Mouse (Mus musculus): Measurements from ENCODE around the gene Polr2f. TPM values are rescaled to one million over a fixed set of nuclear protein-coding genes. Genes with fewer than 3 reads are reported as not detected.

Polr2f gene
- polyA plus RNA-seq, 2 experiments from 2014 or later, result 105 to 132 TPM

DNA sequence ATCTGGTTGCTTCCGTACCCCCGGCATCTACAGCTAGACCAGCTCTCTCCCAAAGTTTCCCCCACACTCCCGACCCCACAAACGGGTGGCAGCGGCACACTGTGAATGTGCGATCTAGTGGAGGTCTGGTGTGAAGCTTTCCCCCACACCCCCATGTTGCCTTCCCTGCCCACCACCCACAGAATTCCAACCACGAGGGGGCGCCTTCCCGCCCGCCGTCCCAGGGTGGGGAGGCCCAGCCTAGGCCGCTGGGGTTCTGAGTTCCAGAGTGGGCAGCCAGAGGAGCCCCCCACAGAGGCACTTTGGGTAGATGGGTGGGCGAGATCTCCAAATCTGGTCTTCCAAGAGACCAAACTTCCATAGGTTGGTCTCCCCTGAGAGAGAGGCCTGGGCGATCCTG lies 22.0 kb downstream of the Polr2f start:
- ATAC-seq, result no peak

DNA sequence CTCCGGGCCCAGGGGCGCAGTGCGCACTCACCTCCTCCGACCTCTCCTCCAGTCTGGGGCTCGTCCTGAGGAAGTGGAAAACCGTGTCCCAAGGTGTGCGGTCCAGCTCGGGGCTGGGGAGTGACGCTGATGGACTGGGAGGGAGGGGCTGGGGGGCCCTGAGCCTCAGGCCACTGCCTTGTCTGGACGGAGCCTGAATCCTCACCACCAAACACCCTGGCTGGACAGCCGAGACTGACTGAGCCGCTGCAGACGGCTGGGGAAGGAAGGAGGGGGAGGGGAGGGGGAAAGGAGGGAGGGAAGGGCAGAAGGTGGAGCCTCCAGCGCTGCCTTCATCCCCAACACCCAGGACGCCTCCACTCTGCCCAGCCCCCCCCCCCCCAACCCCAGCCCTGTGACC lies 23.4 kb downstream of the Polr2f start:
- ATAC-seq, result no peak

DNA sequence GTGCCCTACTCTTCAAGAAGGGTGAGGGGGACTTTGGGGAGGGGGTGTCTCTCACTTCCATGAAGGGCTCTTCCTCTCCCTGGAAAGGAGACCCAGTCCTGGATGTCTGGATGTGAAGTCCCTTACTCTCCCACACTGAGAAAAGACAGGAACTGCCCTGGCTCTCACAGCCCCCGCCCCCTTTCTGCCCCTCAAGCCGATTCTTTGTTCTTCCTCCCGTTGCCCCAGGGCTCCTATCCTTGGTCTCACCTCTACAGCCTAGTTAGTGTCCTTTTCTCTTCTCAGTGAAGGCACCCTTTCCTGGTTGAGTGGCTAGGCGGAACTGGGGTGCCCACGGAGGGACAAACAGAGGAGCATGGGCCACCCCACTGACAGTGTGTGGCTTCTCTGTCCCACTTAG lies 24.3 kb downstream of the Polr2f start, which contains the start of gene Sox10:
TSS of gene Sox10 (minus strand) at position 101 of the 400 bp plus-strand sequence.
- no peak for ATAC-seq

DNA sequence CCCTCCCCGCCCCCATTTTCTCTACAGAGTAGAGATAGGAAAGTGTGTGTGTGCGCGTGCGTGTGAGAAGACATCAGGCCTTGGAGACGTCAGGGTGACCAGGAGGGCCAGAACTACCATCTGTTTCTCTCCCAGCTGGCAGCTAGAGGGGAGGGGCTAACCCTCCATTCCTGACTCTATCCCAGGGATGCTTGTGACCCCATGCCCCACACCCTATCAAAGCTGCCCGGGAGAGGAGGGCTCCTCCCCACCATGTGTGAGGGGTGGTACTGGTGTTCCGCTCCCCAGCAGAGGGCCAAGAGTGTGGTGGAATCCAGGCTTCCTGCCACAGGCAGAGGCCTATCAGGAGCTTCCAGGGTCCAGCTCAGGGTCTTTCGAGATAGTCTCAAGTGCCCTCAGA lies 25.9 kb downstream of the Polr2f start:
- no peak for ATAC-seq

DNA sequence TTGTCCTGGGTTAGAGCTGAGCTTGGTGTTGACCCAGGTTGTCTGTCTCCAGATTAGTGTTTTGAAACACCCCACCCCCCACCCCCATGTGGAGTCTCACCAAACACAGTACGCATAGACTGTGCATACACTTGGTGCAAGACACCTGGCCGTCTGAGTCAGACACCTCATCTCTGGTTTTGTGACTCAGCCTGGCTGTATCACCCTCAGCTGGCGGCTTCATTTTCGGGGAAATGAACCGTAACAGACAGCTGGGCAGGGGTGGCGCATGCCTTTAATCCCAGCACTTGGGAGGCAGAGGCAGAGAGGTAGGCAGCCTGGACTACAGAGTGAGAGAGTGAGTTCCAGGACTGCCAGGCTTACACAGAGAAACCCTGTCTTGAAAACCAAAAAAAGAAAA lies 36.1 kb downstream of the Polr2f start:
- ATAC-seq, result no peak

DNA sequence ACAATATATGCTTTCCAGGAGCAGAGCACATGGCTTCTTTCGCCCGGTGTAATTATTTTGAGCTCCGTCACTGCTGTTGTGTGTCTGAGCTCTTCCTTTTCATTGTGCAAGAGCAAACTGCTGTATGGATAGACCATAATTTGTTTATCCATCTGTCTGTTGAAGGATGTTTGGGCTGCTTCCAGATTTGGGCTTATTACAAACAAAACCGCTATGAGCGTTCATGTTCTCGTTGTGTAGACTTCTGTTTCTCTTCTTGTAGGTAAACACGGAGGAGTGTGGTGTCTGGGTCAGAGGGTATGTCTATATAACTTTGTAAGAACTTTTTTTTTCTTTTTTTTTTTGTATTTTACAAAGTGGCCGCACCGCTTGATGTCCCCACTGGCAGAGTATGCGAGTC lies 44.4 kb downstream of the Polr2f start:
- no peak for ATAC-seq

DNA sequence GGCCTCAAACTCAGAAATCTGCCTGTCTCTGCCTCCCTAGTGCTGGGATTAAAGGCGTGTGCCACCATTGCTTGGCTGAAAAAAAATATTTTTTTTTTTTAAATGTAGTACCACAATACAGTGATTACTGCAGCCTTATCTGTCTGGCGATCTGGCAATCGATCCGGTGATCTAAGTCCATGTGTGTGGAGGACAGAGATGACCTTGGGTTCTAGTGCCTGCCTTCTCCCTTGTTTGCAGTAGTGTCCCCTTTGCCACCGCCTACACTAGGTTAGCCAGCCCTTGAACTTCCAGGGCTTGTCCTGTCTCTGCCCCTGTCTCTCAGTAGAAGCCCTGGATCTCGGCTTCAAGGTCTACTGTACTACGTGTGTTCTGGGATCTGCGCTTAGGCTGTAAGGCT lies 47.0 kb downstream of the Polr2f start:
- ATAC-seq, result no peak

DNA sequence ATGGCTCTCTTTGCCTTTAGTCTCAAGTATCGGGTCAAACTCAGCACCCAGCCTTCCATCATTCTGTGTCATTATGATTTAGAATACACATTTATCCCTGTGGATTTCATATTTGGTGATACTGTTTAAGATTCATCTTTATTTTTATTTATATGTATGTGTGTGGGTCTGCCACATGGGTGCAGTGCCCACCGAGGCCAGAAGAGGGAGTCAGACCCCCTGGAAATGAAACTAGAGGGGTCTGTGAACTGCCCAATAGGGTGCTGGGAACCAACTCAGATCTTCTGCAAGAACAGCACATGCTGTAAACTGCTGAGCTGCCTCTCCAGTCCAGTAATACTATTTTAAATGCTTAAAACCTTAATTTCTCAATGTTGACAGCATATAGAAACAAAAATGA lies 50.6 kb downstream of the Polr2f start:
- no peak for ATAC-seq

DNA sequence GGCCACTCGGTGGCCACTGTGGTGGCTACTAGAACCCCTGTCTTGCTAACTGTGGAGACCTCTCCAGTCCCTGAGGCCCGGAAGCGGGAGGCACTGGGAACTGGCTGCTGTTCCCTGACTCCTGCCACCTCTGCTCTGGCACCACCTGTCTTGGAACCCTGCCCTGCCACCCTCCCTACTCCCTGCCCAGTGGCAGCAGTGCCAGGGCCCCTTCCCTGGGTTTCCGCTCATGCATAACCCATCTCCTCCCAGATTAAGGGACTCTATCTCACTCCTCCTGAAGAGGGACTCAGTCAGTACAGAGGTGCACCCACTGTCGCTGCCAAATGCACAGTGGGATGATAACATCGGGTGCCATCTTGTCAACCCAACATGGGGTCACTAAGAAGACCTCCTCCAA lies 51.6 kb downstream of the Polr2f start:
- ATAC-seq, result no peak

DNA sequence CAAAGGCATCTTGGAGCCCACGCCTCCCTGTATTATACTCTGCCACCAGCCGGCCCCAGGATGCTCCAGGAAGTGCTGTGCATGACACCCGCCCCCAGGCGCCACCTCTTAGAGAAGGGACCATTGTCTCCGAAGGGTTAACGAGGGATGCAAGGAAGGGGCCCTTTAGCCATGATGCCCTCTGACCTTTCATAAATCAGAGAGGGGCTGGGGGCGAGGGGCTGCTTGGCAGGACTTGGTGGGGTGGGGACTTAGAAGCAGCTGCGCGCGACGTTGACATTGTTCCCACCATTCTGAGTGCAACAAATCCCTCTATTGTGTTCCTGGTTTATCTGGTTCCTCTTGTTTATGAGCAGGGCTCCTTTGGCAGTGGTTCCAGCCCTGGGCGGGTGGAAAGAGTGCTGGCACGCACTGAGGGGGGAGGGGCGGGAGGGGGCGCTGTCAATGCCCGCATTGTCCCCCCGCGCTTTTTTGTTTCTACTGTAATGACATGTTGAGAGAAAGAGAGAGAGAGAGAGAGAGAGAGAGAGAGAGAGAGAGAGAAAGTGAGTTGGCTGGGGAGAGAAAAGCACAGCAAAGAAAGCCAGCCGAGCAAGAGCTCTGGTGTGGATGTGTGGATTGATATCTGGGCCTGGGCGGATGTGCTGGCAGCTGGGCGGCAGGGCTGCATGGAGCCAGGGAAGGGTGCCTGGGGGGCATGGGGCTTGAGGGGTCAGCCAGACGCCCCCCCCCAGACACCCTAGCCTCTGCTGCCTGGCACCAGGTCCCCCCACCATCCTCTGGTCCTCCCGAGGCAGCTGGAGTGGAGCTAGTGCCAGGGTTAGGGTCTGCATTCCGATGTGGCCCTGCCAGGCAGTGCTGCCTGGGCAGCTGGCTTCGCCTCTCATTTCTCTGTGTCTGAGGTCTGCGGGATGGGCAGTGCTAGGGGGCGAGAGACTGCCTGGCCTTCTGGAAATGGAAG lies 52.4 kb downstream of the Polr2f start:
- no peak for ATAC-seq

DNA sequence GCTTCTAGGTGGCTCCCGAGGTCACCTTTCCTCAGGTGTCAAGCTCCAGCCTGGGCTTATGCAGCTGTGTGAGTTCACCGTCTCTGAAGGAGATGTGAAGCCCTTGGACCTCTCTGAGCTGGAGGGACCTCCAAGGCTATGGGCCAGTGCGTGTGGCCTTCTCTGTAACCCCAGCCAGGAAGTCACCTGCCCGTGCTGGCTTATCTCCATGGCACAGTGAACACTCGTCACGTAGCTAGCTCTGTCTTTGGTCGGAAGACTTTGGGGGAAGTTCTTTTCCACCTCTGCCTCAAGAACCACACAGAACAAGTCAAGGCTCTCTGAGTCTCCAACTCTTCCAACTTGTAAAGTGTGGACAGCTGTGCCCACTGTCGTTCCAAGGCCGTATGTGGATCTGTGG lies 53.2 kb downstream of the Polr2f start:
- no peak for ATAC-seq

DNA sequence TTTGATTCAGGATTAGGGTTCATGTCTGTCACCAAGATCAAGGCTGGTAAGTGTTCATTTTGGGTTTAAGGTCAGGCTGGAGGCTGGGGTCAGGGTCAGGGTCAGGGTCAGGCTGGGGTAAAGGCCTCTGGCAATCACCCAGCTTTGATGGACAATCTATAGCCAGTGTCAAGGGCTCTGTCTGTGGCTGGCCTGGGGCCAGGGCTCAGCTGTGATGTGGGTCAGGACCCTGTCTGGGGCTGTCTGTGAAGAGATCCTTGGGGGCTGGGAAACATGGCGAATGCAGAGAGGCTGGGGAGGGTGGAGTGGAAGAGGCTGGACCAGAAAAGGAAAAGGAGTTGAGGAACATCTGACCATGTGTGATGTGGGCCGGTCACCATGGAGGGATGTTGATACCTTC lies 54.1 kb downstream of the Polr2f start:
- no peak for ATAC-seq

DNA sequence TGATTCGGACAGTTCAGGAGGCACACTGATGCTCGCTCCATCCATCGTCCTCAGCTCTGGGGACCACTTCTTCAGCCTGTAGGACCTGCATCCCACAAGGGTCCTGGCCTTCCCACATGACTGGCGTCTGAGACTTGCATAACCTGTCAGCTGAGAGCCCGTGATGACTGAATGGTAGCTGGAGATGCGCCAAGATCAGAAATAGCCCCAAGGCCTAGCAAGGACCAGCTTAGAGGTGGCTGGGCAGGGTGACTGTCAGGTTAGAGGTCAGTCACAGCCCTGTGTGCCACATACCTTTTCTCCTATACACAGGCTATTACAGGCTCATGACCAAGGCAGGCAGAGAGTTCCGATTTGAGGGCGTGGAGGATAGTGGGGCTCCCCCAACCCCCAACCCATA lies 54.7 kb downstream of the Polr2f start:
- no peak for ATAC-seq

DNA sequence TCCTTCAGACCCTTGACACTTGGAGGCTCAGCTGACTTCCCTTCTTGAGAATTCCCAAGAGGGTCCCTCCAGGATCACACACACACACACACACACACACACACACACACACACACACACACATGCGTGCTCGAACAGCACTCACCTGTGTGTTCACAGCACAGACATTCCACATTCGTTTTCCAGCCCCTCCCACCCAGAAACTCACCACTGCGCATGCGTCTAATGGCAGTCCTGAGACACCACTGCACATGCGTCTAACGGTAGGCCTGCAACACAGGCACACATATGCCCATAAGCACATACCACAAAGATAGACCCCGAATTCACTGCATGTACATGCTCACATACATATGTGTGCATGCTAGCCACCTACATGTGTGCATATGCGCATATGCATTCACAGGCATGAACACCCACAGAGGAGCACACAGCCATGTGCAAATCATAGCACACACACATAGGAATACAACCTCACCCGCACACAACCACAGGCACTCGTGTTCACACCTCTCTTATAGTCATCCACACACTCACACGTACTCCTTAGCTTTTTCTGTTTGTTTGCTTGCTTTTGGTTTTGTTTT lies 58.7 kb downstream of the Polr2f start:
- ATAC-seq, result no peak

Other genes with a start within 250 kb of the Polr2f start
- gene Gm49510, start 241.3 kb upstream of the Polr2f start, polyA plus RNA-seq (2017; shearing (Covaris generic)), result not detected
- gene Sh3bp1, start 241.2 kb upstream of the Polr2f start, polyA plus RNA-seq (2017; shearing (Covaris generic)), result 10 to 100 TPM; 43.8 to 75.5 TPM
- gene Pdxp, start 227.1 kb upstream of the Polr2f start, polyA plus RNA-seq (2017; shearing (Covaris generic)), result 1 to 10 TPM; 2.5 TPM
- 1,000 to 10,000 TPM in 1 of 2 experiments, 100 to 1,000 TPM in 1; 804 to 1,171 TPM for gene Lgals1, start 214.3 kb upstream of the Polr2f start, polyA plus RNA-seq (2017; shearing (Covaris generic))
- 10 to 100 TPM; 44.5 to 46.9 TPM for gene Nol12, start 206.1 kb upstream of the Polr2f start, polyA plus RNA-seq (2017; shearing (Covaris generic))
- gene Triobp, start 193.3 kb upstream of the Polr2f start, polyA plus RNA-seq (2017; shearing (Covaris generic)), result 10 to 100 TPM; 18.6 to 30.9 TPM
- gene H1f0, start 112.6 kb upstream of the Polr2f start, polyA plus RNA-seq (2017; shearing (Covaris generic)), result 10 to 100 TPM; 37.2 to 37.8 TPM
- not detected for gene Galr3, start 99.1 kb upstream of the Polr2f start, polyA plus RNA-seq (2017; shearing (Covaris generic))
- gene Ankrd54, start 78.1 kb upstream of the Polr2f start, polyA plus RNA-seq (2017; shearing (Covaris generic)), result 1 to 10 TPM; 7.4 to 8.1 TPM
- gene Eif3l, start 65.8 kb upstream of the Polr2f start, polyA plus RNA-seq (2017; shearing (Covaris generic)), result 100 to 1,000 TPM; 241 to 298 TPM
- 10 to 100 TPM; 11.1 to 11.3 TPM for gene Micall1, start 32.1 kb upstream of the Polr2f start, polyA plus RNA-seq (2017; shearing (Covaris generic))
- 1 to 10 TPM; 7.0 to 7.3 TPM for gene 1700088E04Rik, start 244 bp downstream of the Polr2f start, polyA plus RNA-seq (2017; shearing (Covaris generic))
- gene Sox10, start 24.2 kb downstream of the Polr2f start, polyA plus RNA-seq (2017; shearing (Covaris generic)), result not detected
- gene Pick1, start 88.2 kb downstream of the Polr2f start, polyA plus RNA-seq (2017; shearing (Covaris generic)), result 1 to 10 TPM; 7.2 to 9.7 TPM
- gene Gm49486, start 88.4 kb downstream of the Polr2f start, polyA plus RNA-seq (2017; shearing (Covaris generic)), result under 1 TPM; 0.16 to 0.34 TPM
- not detected for gene Slc16a8, start 113.8 kb downstream of the Polr2f start, polyA plus RNA-seq (2017; shearing (Covaris generic))
- under 1 TPM in 1 of 2 experiments, not detected in 1; 0.66 TPM for gene Baiap2l2, start 144.5 kb downstream of the Polr2f start, polyA plus RNA-seq (2017; shearing (Covaris generic))
- 10 to 100 TPM; 10.3 to 12.3 TPM for gene Pla2g6, start 187.4 kb downstream of the Polr2f start, polyA plus RNA-seq (2017; shearing (Covaris generic))
- 1 to 10 TPM; 1.9 to 3.7 TPM for gene Maff, start 205.6 kb downstream of the Polr2f start, polyA plus RNA-seq (2017; shearing (Covaris generic))

Data from activated CD4-positive, CD25-positive, alpha-beta regulatory T cell, adult 4 months (primary cell).